Mouse (Mus musculus): ENCODE measurements around the gene Cdc14a. TPM values are rescaled to one million over a fixed set of nuclear protein-coding genes. Genes with fewer than 3 reads are reported as not detected.

The Cdc14a gene
- polyA plus RNA-seq, 1 experiment from 2014 or later: 6.4 TPM

- peaks cover 15% of the 10 kb centered on the region for H3K4me1 ChIP-seq
- H3K27ac ChIP-seq: no peak overlapping the region
- ATAC-seq (ENCODE audit: insufficient number of reproducible peaks, low FRiP score, low TSS enrichment, low read depth): no peak
- no peak overlapping the region for H3K4me3 ChIP-seq
- no peaks in the 10 kb centered on the region for H3K27me3 ChIP-seq
- H3K4me2 ChIP-seq: no peak overlapping the region
- H3K9ac ChIP-seq: no peak overlapping the region
- H3K9me3 ChIP-seq: no peaks in the 10 kb centered on the region
- WGBS: 36% methylated on average over 5 of the region's 5 CpGs
- H3K36me3 ChIP-seq: no peaks in the 10 kb centered on the region
Measured at GRCm38 (mm10) chr3:116227383-116227782, 196.4 kb downstream of the Cdc14a start.

DNA sequence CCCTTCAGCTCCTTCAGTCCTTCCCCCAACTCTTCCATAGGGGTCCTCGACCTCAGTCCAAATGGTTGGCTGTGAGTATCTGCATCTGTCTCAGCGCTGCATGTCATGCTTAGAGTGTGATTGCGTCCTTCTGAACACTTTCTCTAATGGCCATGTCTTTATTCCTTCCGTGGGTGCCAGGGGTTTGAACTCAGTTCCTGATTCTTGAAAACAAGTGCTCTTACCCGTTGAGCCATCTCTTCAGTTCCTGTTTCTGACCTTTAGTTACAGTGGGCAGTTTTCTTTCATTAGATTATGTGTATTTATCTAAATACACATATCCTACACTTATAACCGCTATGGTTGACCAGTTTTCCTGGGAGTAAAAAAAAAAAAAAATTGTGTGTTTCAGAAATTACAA, 196.9 kb downstream of the Cdc14a start:
- no peak for ATAC-seq (ENCODE audit: insufficient number of reproducible peaks, low FRiP score, low TSS enrichment, low read depth)
- no peak overlapping the region for H3K27ac ChIP-seq
- H3K4me2 ChIP-seq: no peak overlapping the region
- WGBS: 84% methylated on average over 6 of the region's 6 CpGs
- H3K9me3 ChIP-seq: no peaks in the 10 kb centered on the region
- no peak overlapping the region for H3K4me3 ChIP-seq
- no peaks in the 10 kb centered on the region for H3K36me3 ChIP-seq
- no peaks in the 10 kb centered on the region for H3K27me3 ChIP-seq
- no peak overlapping the region for H3K9ac ChIP-seq
- peaks cover 15% of the 10 kb centered on the region for H3K4me1 ChIP-seq

Other genes starting within 250 kb of the Cdc14a start
- gene Gpr88, start 170.5 kb downstream of the Cdc14a start, polyA plus RNA-seq (2015; fragmentation: Nextera tagmentation; extraction: Ambion mirVana): 2.7 and 5.5 TPM in 2 replicates
- gene Rtca, start 84.2 kb upstream of the Cdc14a start, polyA plus RNA-seq (2015; fragmentation: Nextera tagmentation; extraction: Ambion mirVana): 57.0 and 60.6 TPM in 2 replicates
- gene Dbt, start 89.0 kb upstream of the Cdc14a start, polyA plus RNA-seq (2015; fragmentation: Nextera tagmentation; extraction: Ambion mirVana): 14.5 and 15.7 TPM in 2 replicates
- gene Lrrc39, start 138.9 kb upstream of the Cdc14a start, polyA plus RNA-seq (2015; fragmentation: Nextera tagmentation; extraction: Ambion mirVana): 1.1 and 3.2 TPM in 2 replicates
- 16.5 and 17.0 TPM in 2 replicates for gene Sass6, start 170.9 kb upstream of the Cdc14a start, polyA plus RNA-seq (2015; fragmentation: Nextera tagmentation; extraction: Ambion mirVana)
- 27.9 and 32.3 TPM in 2 replicates for gene Trmt13, start 190.6 kb upstream of the Cdc14a start, polyA plus RNA-seq (2015; fragmentation: Nextera tagmentation; extraction: Ambion mirVana)
- 75.1 and 75.3 TPM in 2 replicates for gene Mfsd14a, start 238.6 kb upstream of the Cdc14a start, polyA plus RNA-seq (2015; fragmentation: Nextera tagmentation; extraction: Ambion mirVana)

Data from limb, embryonic 15.5 days (tissue).